Mouse (Mus musculus) neutrophil, adult 65 days (primary cell): ENCODE results near the gene Pam. TPM values are rescaled to one million over a fixed set of nuclear protein-coding genes. Genes with fewer than 3 reads are reported as not detected.

Experiments
- total RNA-seq: library from RNA; stranded (reverse); gene quantifications from 2 replicates; pipeline ENCODE4 v1.2.4, GENCODE M21; 2023

The Pam gene
- total RNA-seq: 18.0 and 26.5 TPM in 2 replicates

DNA sequence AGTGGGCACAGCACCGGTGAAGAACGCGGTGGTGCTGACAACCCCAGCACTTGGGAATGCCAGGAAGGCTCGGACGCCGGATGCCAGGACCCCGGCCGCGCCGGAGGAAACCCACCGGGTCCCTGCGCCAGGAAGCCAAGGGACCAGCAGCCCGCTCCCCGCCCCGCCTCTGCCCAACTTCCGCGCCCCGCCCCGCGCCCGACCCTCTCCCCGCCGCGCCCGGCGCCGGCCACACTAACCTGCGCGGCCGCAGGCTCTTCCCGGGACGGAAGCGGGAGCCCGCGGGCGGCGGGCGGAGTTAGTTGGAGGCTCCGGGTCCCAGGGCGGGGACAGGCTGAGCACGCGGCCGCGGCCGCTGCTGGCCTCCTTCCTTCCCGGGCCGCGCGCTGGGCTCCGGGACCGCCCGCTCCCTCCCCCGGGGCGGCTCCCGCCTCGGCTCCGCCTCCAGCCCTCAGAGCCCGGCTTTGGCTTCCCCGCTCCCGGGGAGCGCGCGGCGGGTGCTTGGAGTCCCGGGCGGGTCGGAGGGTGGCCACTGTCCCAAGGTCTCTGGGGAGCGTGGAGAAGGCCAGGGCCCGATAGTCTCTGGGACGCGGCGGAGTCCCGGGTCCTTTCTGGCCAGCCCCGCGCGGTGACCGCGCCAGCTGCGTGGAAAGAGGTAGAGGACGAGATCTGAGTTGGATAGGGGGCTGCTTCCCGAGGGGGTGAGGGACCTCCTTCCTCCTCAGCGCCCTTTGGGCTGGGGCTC is at the start of gene Pam:
TSS of gene Pam (minus strand) at position 401 of the 745 bp plus-strand sequence.

DNA sequence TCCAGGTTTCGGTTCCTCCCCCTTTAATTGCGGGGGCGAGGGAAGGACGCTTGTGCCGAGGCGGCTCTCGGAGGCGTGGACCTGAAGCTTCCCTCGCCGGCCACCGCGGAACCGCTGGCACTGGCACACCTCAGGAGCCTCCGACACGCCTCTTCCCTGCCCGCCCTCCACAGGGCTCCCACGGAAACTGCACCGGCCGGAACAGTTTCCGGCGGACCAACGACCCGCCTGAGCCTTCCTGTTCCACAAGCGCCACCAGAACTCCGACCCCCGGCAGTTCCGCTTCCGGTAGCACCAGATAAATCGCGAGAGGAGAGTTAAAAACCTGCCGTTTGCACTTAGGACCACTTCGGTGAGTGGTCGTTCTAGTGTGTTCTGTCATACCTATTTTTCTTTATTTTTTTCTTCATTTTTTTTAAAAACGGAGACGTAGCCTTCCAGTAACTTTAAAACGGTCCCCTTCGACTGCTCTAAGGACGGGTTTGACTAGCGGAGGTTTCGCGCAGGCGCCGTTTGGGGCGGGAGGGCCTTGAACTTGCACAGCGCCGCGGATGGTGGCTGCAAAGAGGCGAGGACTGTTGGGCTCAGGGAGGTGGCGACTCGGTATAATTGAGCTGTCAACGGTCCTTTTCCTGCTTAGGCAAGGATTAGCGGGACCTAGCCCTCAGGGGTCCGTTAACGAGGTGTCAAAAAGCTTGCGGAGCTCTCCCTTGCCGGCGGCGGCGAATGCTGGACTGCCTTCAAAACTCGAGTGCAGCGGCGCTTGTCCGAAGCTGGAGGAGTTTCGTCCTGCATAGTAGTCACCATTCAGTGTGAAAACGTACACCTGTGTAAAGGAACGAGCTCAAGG is 325.3 kb downstream of the Pam start, which contains the start of the genes Gin1 and Ppip5k2:
TSS of gene Gin1 (plus strand) at position 269 of the 850 bp plus-strand sequence.
TSS of gene Ppip5k2 (minus strand) at position 508 of the 850 bp plus-strand sequence.

